Mouse (Mus musculus): ENCODE measurements around the gene Zfp59.

DNA sequence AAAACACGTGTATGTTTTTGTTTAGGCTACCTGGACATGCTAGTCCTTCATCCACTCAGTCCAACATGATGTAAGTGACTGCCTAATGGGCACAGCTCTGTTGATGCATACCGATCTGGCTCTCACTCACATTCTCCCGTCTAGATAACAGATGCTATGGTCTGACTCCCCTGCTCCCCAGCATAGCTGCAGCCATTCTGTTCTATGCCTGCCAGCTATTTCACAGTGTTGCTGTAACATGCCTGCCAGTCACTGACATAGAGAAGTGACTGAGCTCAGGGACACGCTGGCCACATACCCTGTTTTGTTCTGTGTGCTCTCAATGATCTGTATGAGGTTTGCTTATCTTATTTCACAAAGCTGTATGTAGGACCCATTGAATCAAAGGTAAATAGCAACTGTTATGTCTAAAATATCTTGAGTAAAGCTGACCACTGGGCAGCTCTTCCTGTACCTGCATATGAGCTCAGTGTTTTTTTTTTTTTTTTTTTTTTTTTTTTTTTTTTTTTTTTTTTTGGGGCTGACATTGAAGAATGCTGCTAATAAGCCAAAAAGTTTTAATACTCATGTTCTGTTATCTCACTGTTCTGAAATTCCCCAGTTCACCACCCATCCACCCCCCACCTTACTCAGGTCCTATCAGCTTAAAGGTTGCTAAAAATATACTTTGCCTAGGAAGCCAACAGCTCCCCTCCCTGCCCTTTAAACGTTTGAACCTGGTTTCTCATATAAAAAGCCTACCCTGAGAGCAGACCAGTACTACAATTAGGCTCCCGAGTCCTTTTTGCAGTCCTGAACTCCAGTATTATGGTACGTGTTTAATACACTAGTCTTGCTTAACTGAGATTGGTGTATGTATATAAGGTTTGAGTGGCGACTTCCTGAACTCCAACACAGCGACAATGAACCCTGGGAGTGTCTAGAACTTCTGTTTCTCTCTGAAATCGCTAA is 21.2 kb downstream of the Zfp59 start:
- TF ChIP-seq CTCF (IDR thresholded peaks at IDR 0.05; ENCODE audit: borderline replicate concordance, extremely low read depth, insufficient read depth, insufficient read length), result no peak
- TF ChIP-seq POLR2A (IDR thresholded peaks at IDR 0.05; ENCODE audit: borderline replicate concordance, extremely low read depth, insufficient read depth, insufficient read length, poor library complexity, severe bottlenecking), result no peak

All from brain, embryonic 14.5 days (tissue).